Mouse (Mus musculus) brain, adult 2 months (tissue): ENCODE measurements around the gene Lrrc58.

Experiments used
- DNase-seq: peaks from one replicate; pipeline ENCODE4 v3.0.0; 2011; ENCODE audit warnings: low read depth, low spot score

Lrrc58 gene

GRCm38 (mm10) chr16:37920842-37921409, 52.7 kb downstream of the Lrrc58 start:
- no peak for DNase-seq

DNA sequence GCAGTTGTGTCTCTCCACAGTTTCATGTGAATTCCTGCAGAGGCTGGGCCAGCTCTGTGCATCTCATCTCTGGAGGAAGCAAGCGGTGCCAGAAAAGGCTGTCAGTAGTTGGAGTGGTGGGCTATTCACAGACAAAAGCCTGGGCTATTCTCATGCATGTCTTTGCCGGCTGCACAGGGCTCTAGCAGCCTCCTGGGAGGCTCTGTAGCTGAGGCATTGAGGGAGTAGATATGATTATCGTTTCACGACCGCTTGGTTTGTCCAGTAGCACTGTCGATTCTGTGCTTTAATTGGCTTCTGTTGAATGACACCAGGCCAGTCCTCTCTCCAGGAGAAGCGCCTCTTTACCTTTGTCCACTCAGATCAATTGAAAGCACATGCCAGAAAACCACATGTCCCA, 57.9 kb downstream of the Lrrc58 start:
- no peak for DNase-seq

DNA sequence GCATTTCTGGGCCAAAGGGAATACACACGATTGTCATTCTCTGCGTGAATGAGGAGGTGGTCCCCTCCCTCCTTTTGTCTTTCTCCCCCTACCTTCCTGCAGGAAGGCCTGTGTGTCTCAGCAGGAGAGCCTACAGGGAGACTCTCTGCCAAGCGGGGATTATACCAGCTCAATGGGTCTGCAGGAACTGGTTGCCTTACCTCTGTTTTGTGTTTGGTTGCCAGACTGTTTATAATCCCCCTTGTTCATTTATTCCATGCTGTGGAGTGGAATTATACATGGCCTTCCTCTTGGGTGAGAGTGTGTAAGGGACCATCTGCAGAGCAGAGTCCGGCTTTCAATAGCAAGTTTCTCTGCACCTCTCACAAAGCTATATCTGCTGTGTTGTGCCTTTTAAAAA, 58.9 kb downstream of the Lrrc58 start:
- no peak for DNase-seq

DNA sequence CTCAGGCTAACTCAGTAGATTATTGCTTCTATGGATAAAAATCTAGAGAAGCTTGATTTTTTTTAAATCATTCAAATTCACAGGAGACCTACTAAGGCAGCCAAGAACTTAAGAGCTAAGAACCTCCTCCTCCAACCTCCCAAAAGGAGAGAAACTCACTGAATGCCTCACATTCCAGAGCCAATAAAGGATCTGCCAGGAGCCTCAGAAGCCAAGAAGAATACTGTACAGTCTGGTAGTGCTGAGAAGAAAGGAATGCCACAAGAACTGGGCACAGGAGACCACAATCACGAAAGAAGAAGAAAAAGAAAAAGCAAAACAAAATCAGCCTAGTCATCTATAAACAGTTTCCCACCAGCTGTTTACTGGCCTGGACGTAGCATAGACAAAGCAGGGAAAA, 60.8 kb downstream of the Lrrc58 start:
- peak; percentile 36 for DNase-seq

DNA sequence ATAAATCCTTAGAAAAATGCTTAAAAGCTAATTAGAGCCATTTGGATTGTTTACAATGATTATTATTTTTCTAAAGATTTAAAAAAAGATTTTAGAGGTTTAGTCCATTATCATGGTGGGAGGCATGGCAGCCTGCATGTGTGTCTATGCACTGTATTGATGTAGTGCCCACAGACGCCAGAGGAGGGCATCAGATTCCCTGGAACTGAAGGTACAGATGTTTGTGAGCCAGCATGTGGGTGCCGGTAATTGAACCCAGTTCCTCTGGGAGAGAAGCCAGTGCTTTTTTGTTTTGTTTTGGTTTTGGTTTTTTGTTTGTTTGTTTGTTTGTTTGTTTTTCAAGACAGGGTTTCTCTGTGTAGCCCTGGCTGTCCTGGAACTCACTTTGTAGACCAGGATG, 61.4 kb downstream of the Lrrc58 start:
- no peak for DNase-seq

DNA sequence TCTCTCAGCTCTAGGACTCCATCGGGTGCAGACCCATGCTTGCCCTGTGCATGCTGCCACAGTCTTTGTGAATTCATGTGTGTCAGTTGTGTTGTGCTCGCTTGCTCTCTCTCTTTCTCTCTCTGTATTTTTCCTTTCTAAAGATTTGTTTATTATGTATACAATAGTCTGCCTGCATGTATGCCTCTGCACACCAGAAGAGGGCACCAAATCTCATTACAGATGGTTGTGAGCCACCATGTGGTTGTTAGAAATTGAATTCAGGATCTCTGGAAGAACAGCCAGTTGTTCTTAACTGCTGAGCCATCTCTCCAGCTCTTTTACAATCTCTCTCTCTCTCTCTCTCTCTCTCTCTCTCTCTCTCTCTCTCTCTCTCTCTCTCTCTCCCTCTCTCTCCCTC, 66.7 kb downstream of the Lrrc58 start:
- DNase-seq = no peak

- no peak for DNase-seq
Measured at GRCm38 (mm10) chr16:37937276-37937675, 69.1 kb downstream of the Lrrc58 start.
